10 mouse cellular contexts compared by ENCODE assay signal in the genomic region with DNA sequence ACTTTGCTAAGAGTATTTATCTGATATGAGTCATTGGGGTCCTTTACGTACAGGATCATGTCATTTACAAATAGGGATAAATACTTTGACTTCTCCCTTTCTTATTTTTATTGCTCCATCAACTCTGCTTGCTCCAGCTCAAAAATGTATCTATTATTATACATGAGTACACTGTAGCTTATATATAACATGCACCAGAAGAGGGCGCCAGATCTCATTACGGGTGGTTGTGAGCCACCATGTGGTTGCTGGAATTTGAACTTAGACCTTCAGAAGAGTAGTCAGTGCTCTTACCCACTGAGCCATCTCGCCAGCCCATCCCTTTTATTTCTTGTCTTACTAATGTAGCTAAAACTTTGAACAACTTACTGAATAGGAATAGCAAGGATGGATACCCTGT. TPM values are rescaled to one million over a fixed set of nuclear protein-coding genes. Genes with fewer than 3 reads are reported as not detected.
DNase-seq lines count a peak whose midpoint lies in the region; ATAC-seq and TF ChIP-seq lines count a peak whose summit lies in the region.
"Had no signal": no experiment of that assay in that cellular context is flagged by ENCODE, and none has a peak within 500 bp of the region (broad histone marks: within the 10 kb centered on the region; RNA-seq: fewer than 3 reads in every experiment).

No protein-coding gene starts in this region.

- no peak; the same call in 1 of the 2 replicates for TF ChIP-seq CTCF in hindbrain, postnatal 0 days (IDR thresholded peaks at IDR 0.05; ENCODE audit: low read depth)

- no peak overlapping the region for H3K4me3 ChIP-seq in hindbrain, embryonic 11.5 days (ENCODE audit: low read depth, low read length)
- no peak overlapping the region for H3K4me3 ChIP-seq in hindbrain, postnatal 0 days (ENCODE audit: low read length)
- H3K4me3 ChIP-seq in heart, embryonic 12.5 days = no peak overlapping the region
- H3K4me3 ChIP-seq: myocyte had no signal

- no peaks in the 10 kb centered on the region for H3K9me3 ChIP-seq in hindbrain, embryonic 11.5 days (ENCODE audit: control insufficient read depth, low read length)
- no peaks in the 10 kb centered on the region for H3K9me3 ChIP-seq in hindbrain, postnatal 0 days (ENCODE audit: low read length)
- H3K9me3 ChIP-seq in heart, embryonic 12.5 days (replicated peaks) = no peaks in the 10 kb centered on the region

- H3K27ac ChIP-seq in hindbrain, embryonic 11.5 days (ENCODE audit: low read depth, low read length) = no peak overlapping the region
- H3K27ac ChIP-seq in hindbrain, postnatal 0 days = no peak overlapping the region
- H3K27ac ChIP-seq in heart, embryonic 12.5 days (ENCODE audit: poor library complexity, severe bottlenecking) = no peak overlapping the region

- no peaks in the 10 kb centered on the region for H3K36me3 ChIP-seq in hindbrain, embryonic 11.5 days (ENCODE audit: control insufficient read depth, insufficient read depth, low read length)
- H3K36me3 ChIP-seq in hindbrain, postnatal 0 days (ENCODE audit: insufficient read depth, low read length) = no peaks in the 10 kb centered on the region
- H3K36me3 ChIP-seq in heart, embryonic 12.5 days = peaks cover 3% of the 10 kb centered on the region; the same call in 1 of the 2 replicates

- no peaks in the 10 kb centered on the region for H3K4me1 ChIP-seq in hindbrain, embryonic 11.5 days (replicated peaks; ENCODE audit: control insufficient read depth, insufficient read depth, low read length)
- H3K4me1 ChIP-seq in hindbrain, postnatal 0 days (ENCODE audit: insufficient read depth, low read length) = no peaks in the 10 kb centered on the region
- 0 out of 2 replicates have a peak, but pooled peaks cover 3% of the 10 kb centered on the region for H3K4me1 ChIP-seq in heart, embryonic 12.5 days (replicated peaks)

- H3K4me2 ChIP-seq in hindbrain, embryonic 11.5 days (replicated peaks; ENCODE audit: low read depth, low read length) = no peak overlapping the region
- H3K4me2 ChIP-seq in hindbrain, postnatal 0 days (ENCODE audit: low read depth, low read length) = no peak overlapping the region
- no peak overlapping the region for H3K4me2 ChIP-seq in heart, embryonic 12.5 days

- no peak overlapping the region for H3K9ac ChIP-seq in hindbrain, embryonic 11.5 days (ENCODE audit: low read depth, low read length)
- no peak overlapping the region for H3K9ac ChIP-seq in hindbrain, postnatal 0 days (replicated peaks; ENCODE audit: low read length)
- no peak overlapping the region for H3K9ac ChIP-seq in heart, embryonic 12.5 days

- no peak for ATAC-seq in hindbrain, embryonic 11.5 days (ENCODE audit: low FRiP score)
- no peak for ATAC-seq in hindbrain, postnatal 0 days
- ATAC-seq in heart, embryonic 12.5 days (ENCODE audit: insufficient number of reproducible peaks, low FRiP score) = no peak

- H3K27me3 ChIP-seq in hindbrain, embryonic 11.5 days (ENCODE audit: control insufficient read depth, insufficient read depth, low read length) = no peaks in the 10 kb centered on the region
- H3K27me3 ChIP-seq in hindbrain, postnatal 0 days (ENCODE audit: insufficient read depth, low read length) = no peaks in the 10 kb centered on the region
- no peaks in the 10 kb centered on the region for H3K27me3 ChIP-seq in heart, embryonic 12.5 days (replicated peaks)

- WGBS in hindbrain, embryonic 11.5 days = 53% methylated on average over 4 of the region's 4 CpGs
- WGBS in hindbrain, postnatal 0 days = 52% methylated on average over 4 of the region's 4 CpGs
- WGBS in heart, embryonic 12.5 days = 53% methylated on average over 4 of the region's 4 CpGs

- DNase-seq in hindbrain, embryonic 11.5 days (ENCODE audit: low spot score) = peak; percentile 25
- DNase-seq in hindbrain, postnatal 0 days (ENCODE audit: low spot score) = no peak
- DNase-seq in 3T3-L1 (ENCODE audit: low read depth, low spot score) (peak; percentile 66), NIH3T3 (ENCODE audit: low read depth) (peak; percentile 63)
- peak; percentile 58 for DNase-seq in naive thymus-derived CD4-positive, alpha-beta T cell, adult 2 months (ENCODE audit: low read depth)
- no peak for DNase-seq in yolk sac, embryonic 10.5 days (ENCODE audit: low spot score)
- no peak for DNase-seq in layer of hippocampus, postnatal 25 days (ENCODE audit: extremely low spot score in 1 of 2, low spot score in 1 of 2)
- DNase-seq: left cerebral cortex, postnatal 4 days had no signal

RNA-seq across cellular contexts. Expression of a gene that starts 18.5 kb away (rescaled TPM):
- 8.1 and 9.4 TPM in 2 replicates for polyA plus RNA-seq in hindbrain, embryonic 11.5 days (2014; fragmentation: Nextera tagmentation; extraction: Ambion mirVana)
- total RNA-seq in hindbrain, postnatal 0 days (2014; rRNA removed) = 2.5 and 3.9 TPM in 2 replicates
- polyA plus RNA-seq in hindbrain, postnatal 0 days (2015; fragmentation: Nextera tagmentation; extraction: Ambion mirVana) = 6.3 and 7.0 TPM in 2 replicates
- polyA plus RNA-seq in heart, embryonic 12.5 days (2016; fragmentation: Nextera tagmentation; extraction: Ambion mirVana) = 4.5 and 5.3 TPM in 2 replicates
- total RNA-seq in layer of hippocampus, postnatal 25 days (2021) = 1 to 10 TPM; 6.7 to 7.2 TPM

RNA-seq across cellular contexts. Expression of a gene that starts 55.3 kb away (rescaled TPM):
- 47.9 and 52.8 TPM in 2 replicates for polyA plus RNA-seq in hindbrain, embryonic 11.5 days (2014; fragmentation: Nextera tagmentation; extraction: Ambion mirVana)
- 116 and 118 TPM in 2 replicates for total RNA-seq in hindbrain, postnatal 0 days (2014; rRNA removed)
- 38.8 and 40.0 TPM in 2 replicates for polyA plus RNA-seq in hindbrain, postnatal 0 days (2015; fragmentation: Nextera tagmentation; extraction: Ambion mirVana)
- polyA plus RNA-seq in heart, embryonic 12.5 days (2016; fragmentation: Nextera tagmentation; extraction: Ambion mirVana) = 35.3 and 35.7 TPM in 2 replicates
- 10 to 100 TPM; 57.3 to 58.9 TPM for total RNA-seq in layer of hippocampus, postnatal 25 days (2021)

Comparison
In these comparisons a context has a peak if more than half of its experiments do, and no peak if none do; other contexts are left out.
1. DNase-seq: peak in hindbrain, embryonic 11.5 days (single experiment), 3T3-L1 (single experiment), NIH3T3 (single experiment) and naive thymus-derived CD4-positive, alpha-beta T cell, adult 2 months (single experiment); none in hindbrain, postnatal 0 days (single experiment), yolk sac, embryonic 10.5 days (single experiment) and layer of hippocampus, postnatal 25 days (0 of 2).